Mouse (Mus musculus): ENCODE measurements around the gene Bola2.
"Not testable (repeated sequence)": the region's sequence is repeated elsewhere in the genome, so short reads cannot be mapped to it uniquely, and the experiment has no call there.

Gene Bola2

GRCm38 (mm10) chr7:126695210-126695611 is at the start of gene Bola2:
TSS of gene Bola2 (plus strand) at chr7:126695401.
- DNase-seq, result peak; percentile 82

GRCm38 (mm10) chr7:126645708-126646107 is 49.5 kb upstream of the Bola2 start:
- no peak for DNase-seq

GRCm38 (mm10) chr7:126648486-126648885 is 46.7 kb upstream of the Bola2 start:
- DNase-seq, result peak; percentile 23

- peak; percentile 97 for DNase-seq
Observed at GRCm38 (mm10) chr7:126649231-126650051, 45.8 kb upstream of the Bola2 start, which contains the start of gene Sgf29. TSS of gene Sgf29 (plus strand) at chr7:126649309.

- DNase-seq, result no peak
Observed at GRCm38 (mm10) chr7:126650852-126651251, 44.3 kb upstream of the Bola2 start.

GRCm38 (mm10) chr7:126653991-126654390 is 41.2 kb upstream of the Bola2 start:
- no peak for DNase-seq

- DNase-seq, result no peak
Observed at GRCm38 (mm10) chr7:126655695-126656094, 39.5 kb upstream of the Bola2 start.

- DNase-seq, result no peak
Observed at GRCm38 (mm10) chr7:126657522-126657921, 37.7 kb upstream of the Bola2 start.

GRCm38 (mm10) chr7:126659771-126660170 is 35.4 kb upstream of the Bola2 start:
- DNase-seq, result no peak

- DNase-seq, result no peak
Observed at GRCm38 (mm10) chr7:126663646-126664045, 31.6 kb upstream of the Bola2 start.

- DNase-seq, result no peak
Observed at GRCm38 (mm10) chr7:126665269-126665668, 29.9 kb upstream of the Bola2 start.

GRCm38 (mm10) chr7:126667495-126668090 is 27.6 kb upstream of the Bola2 start:
- DNase-seq, result no peak

GRCm38 (mm10) chr7:126668452-126668851 is 26.7 kb upstream of the Bola2 start:
- no peak for DNase-seq

- DNase-seq, result no peak
Observed at GRCm38 (mm10) chr7:126670152-126670551, 25.0 kb upstream of the Bola2 start.

- no peak for DNase-seq
Observed at GRCm38 (mm10) chr7:126672111-126672510, 23.1 kb upstream of the Bola2 start.

- DNase-seq, result no peak
Observed at GRCm38 (mm10) chr7:126675104-126675503, 20.1 kb upstream of the Bola2 start.

- no peak for DNase-seq
Observed at GRCm38 (mm10) chr7:126676207-126676606, 19.0 kb upstream of the Bola2 start, which contains the start of gene Sult1a1. TSS of gene Sult1a1 (minus strand) at chr7:126676432.

- no peak for DNase-seq
Observed at GRCm38 (mm10) chr7:126676631-126677220, 18.5 kb upstream of the Bola2 start.

- no peak for DNase-seq
Observed at GRCm38 (mm10) chr7:126678545-126679341, 16.5 kb upstream of the Bola2 start.

- no peak for DNase-seq
Observed at GRCm38 (mm10) chr7:126679683-126680082, 15.5 kb upstream of the Bola2 start.

GRCm38 (mm10) chr7:126681221-126681620 is 14.0 kb upstream of the Bola2 start:
- no peak for DNase-seq

GRCm38 (mm10) chr7:126688156-126688555 is 7.0 kb upstream of the Bola2 start:
- DNase-seq, result not testable (repeated sequence)

GRCm38 (mm10) chr7:126689021-126689420 is 6.2 kb upstream of the Bola2 start:
- no peak for DNase-seq
